Mouse (Mus musculus) liver, embryonic 14.5 days (tissue): ENCODE measurements around the gene Selenop. TPM values are rescaled to one million over a fixed set of nuclear protein-coding genes. Genes with fewer than 3 reads are reported as not detected.

ENCODE experiments used
- ATAC-seq: fragments of 200-750 bp; cut with Nextera tagmentation; 2 replicates; pipeline ENCODE4 v1.8.0; 2017; ENCODE audit warnings: moderate number of reproducible peaks, mild to moderate bottlenecking, moderate library complexity; ENCODE audit not compliant: insufficient read depth
- DNase-seq, 3 experiments: peaks; one replicate each; pipeline ENCODE4 v3.0.0-alpha.2; 2012 to 2013; ENCODE audit warnings: low read depth in 3 of 3, low spot score in 3 of 3
- H3K27ac ChIP-seq: fragments of 300-500 bp; sonication (generic); 2 replicates; pipeline ENCODE4 v1.5.1; 2014; ENCODE audit warnings: moderate library complexity, mild to moderate bottlenecking, control low read depth, inconsistent platforms
- H3K27me3 ChIP-seq: fragments of 300-500 bp; sonication (generic); 2 replicates; pipeline ENCODE4 v1.6.1; 2014; ENCODE audit warnings: mild to moderate bottlenecking, low read length, moderate library complexity; ENCODE audit not compliant: control insufficient read depth, insufficient read depth
- H3K36me3 ChIP-seq: fragments of 300-500 bp; sonication (generic); replicated peaks from 2 replicates; pipeline ENCODE4 v1.6.1; 2014; ENCODE audit warnings: low read depth; ENCODE audit not compliant: control insufficient read depth, insufficient read depth
- H3K4me1 ChIP-seq, 2 experiments: fragments of 200-500 bp in 1 of 2; fragments of 300-500 bp in 1 of 2; sonication (generic) in 1 of 2; replicated peaks; 2 replicates each; pipeline ENCODE4 v1.6.1; 2012 to 2014; ENCODE audit warnings: antibody characterized with exemption in 1 of 2, inconsistent platforms in 1 of 2, low read length in 1 of 2; ENCODE audit not compliant: control insufficient read depth in 2 of 2, insufficient read depth in 2 of 2
- H3K4me2 ChIP-seq: fragments of 300-500 bp; sonication (generic); 2 replicates; pipeline ENCODE4 v1.6.1; 2014; ENCODE audit warnings: low read depth, mild to moderate bottlenecking, control low read depth, moderate library complexity
- H3K4me3 ChIP-seq, 2 experiments: fragments of 200-500 bp in 1 of 2; fragments of 300-500 bp in 1 of 2; sonication (generic) in 1 of 2; 2 replicates each; pipeline ENCODE4 v1.5.1; 2012 to 2014; ENCODE audit warnings: low read depth in 2 of 2, low read length in 2 of 2, mild to moderate bottlenecking in 2 of 2, control low read depth in 1 of 2, inconsistent platforms in 1 of 2, moderate library complexity in 1 of 2; ENCODE audit not compliant: insufficient read depth in 1 of 2
- H3K9ac ChIP-seq: fragments of 300-500 bp; sonication (generic); replicated peaks from 2 replicates; pipeline ENCODE4 v1.6.1; 2014; ENCODE audit warnings: mild to moderate bottlenecking, control low read depth, moderate library complexity
- H3K9me3 ChIP-seq: fragments of 300-500 bp; sonication (generic); 2 replicates; pipeline ENCODE4 v1.6.1; 2016; ENCODE audit warnings: low read length, mixed read lengths; ENCODE audit not compliant: control insufficient read depth
- CTCF ChIP-seq: IDR thresholded peaks from 2 replicates; pipeline ENCODE4 v1.5.1; 2016; ENCODE audit warnings: antibody characterized with exemption, low read depth, control low read depth
- EP300 ChIP-seq: IDR thresholded peaks from 2 replicates; pipeline ENCODE4 v1.6.1; 2016; ENCODE audit warnings: antibody characterized with exemption, low read depth
- WGBS: fragments of 180-500 bp; shearing (Covaris S2); extraction: QIAGEN DNeasy Blood & Tissue Kit; methylation state at CpG from one replicate; pipeline ENCODE4 v1.1.7; 2014; ENCODE audit not compliant: insufficient replicate concordance; 5-methylcytosine and 5-hydroxymethylcytosine counted together
- polyA plus RNA-seq, 2 experiments: library from polyadenylated mRNA; depleted of rRNA in 1 of 2; stranded (reverse) in 1 of 2; unstranded in 1 of 2; fragments of >200 nt; fragmentation: Nextera tagmentation in 1 of 2; extraction: Ambion mirVana in 1 of 2; gene quantifications; 2 replicates each; pipeline versions ENCODE4 v1.2.1 to v1.2.3; 2012 to 2014

Gene Selenop
- polyA plus RNA-seq, 2 experiments: 242 to 470 TPM

DNA sequence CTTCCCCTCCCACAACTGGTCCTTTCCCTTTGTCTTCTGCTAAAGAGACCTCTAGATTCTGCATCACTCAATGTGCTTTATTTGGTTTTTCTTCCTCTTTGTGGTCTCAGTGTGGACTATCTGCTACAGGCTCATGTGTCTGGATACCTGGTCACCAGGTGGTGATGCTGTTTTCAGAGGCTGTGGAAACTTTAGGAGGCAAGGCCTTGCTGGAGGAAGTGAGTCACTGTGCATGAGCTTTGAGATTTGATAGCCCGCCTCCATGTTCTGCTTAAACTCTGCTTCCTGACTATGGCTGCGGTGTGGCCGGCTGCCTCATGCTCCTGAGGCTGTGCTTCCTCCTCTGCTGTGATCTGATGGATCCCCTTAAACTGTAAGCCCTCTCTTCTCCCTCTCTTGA lies 22.1 kb downstream of the Selenop start:
- no peaks in the 10 kb centered on the region for H3K36me3 ChIP-seq
- H3K4me3 ChIP-seq: no peak overlapping the region
- no peaks in the 10 kb centered on the region for H3K4me1 ChIP-seq
- TF ChIP-seq CTCF (no peak), EP300 (no peak)
- 71% methylated on average over 3 of the region's 3 CpGs for WGBS
- no peak overlapping the region for H3K9ac ChIP-seq
- no peaks in the 10 kb centered on the region for H3K27me3 ChIP-seq
- no peak overlapping the region for H3K4me2 ChIP-seq
- no peaks in the 10 kb centered on the region for H3K9me3 ChIP-seq
- H3K27ac ChIP-seq: no peak overlapping the region
- ATAC-seq (no peak), DNase-seq (no peak)

- no peak for DNase-seq
- H3K9me3 ChIP-seq: no peaks in the 10 kb centered on the region
- TF ChIP-seq EP300 (no peak), CTCF (no peak)
- no peak overlapping the region for H3K4me2 ChIP-seq
- 14% methylated on average over 1 of the region's 1 CpGs for whole genome bisulfite sequencing
- no peak overlapping the region for H3K9ac ChIP-seq
- ATAC-seq: no peak
- no peak overlapping the region for H3K27ac ChIP-seq
- no peaks in the 10 kb centered on the region for H3K36me3 ChIP-seq
- H3K4me3 ChIP-seq: no peak overlapping the region
- H3K27me3 ChIP-seq: no peaks in the 10 kb centered on the region
- no peaks in the 10 kb centered on the region for H3K4me1 ChIP-seq
These were observed 25.1 kb downstream of the Selenop start for GRCm38 (mm10) chr15:3293477-3293876.

GRCm38 (mm10) chr15:3295986-3296385 lies 27.6 kb downstream of the Selenop start:
- Histone ChIP-seq H3K27ac (no peak overlapping the region), H3K27me3 (no peaks in the 10 kb centered on the region), H3K36me3 (no peaks in the 10 kb centered on the region), H3K9me3 (no peaks in the 10 kb centered on the region), H3K4me3 (no peak overlapping the region), H3K4me2 (no peak overlapping the region), H3K4me1 (no peaks in the 10 kb centered on the region), H3K9ac (no peak overlapping the region)
- ATAC-seq (no peak), DNase-seq (no peak)
- no peak for TF ChIP-seq CTCF
- no peak for TF ChIP-seq EP300
- WGBS: 73% methylated on average over 1 of the region's 1 CpGs

DNA sequence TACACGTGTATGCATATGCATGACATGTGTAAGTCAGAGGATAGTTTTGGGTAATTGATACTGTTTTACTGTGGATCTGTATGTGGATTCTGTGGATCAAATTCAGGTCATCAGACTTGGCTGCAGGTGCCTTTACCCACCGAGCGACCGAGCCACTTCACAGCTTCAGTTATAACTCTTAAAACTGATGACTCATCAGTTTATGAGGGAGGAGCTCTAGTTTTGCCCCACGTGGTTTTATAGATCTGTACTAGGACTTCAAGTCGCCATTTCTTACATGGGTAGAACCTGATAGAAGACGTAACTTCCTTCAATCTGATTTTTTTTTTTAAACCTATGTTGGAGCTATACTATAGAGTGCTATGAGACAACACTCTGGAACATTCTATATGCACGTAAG lies 29.3 kb downstream of the Selenop start:
- H3K9ac ChIP-seq: no peak overlapping the region
- TF ChIP-seq EP300 (no peak), CTCF (no peak)
- no peak overlapping the region for H3K27ac ChIP-seq
- no peaks in the 10 kb centered on the region for H3K9me3 ChIP-seq
- no peaks in the 10 kb centered on the region for H3K36me3 ChIP-seq
- ATAC-seq (no peak), DNase-seq (no peak)
- H3K4me3 ChIP-seq: no peak overlapping the region
- 52% methylated on average over 8 of the region's 8 CpGs for WGBS
- H3K4me1 ChIP-seq: no peaks in the 10 kb centered on the region
- no peaks in the 10 kb centered on the region for H3K27me3 ChIP-seq
- H3K4me2 ChIP-seq: no peak overlapping the region

GRCm38 (mm10) chr15:3300361-3301100 lies 32.2 kb downstream of the Selenop start:
- WGBS: 57% methylated on average over 4 of the region's 4 CpGs
- H3K4me3 ChIP-seq: no peak overlapping the region
- ATAC-seq: no peak
- no peaks in the 10 kb centered on the region for H3K27me3 ChIP-seq
- TF ChIP-seq CTCF (no peak), EP300 (no peak)
- no peaks in the 10 kb centered on the region for H3K9me3 ChIP-seq
- no peak overlapping the region for H3K4me2 ChIP-seq
- no peaks in the 10 kb centered on the region for H3K4me1 ChIP-seq
- H3K27ac ChIP-seq: no peak overlapping the region
- DNase-seq: no peak
- H3K36me3 ChIP-seq: no peaks in the 10 kb centered on the region
- no peak overlapping the region for H3K9ac ChIP-seq
